Mouse (Mus musculus): ENCODE results near the gene B630019K06Rik. TPM values are rescaled to one million over a fixed set of nuclear protein-coding genes. Genes with fewer than 3 reads are reported as not detected.
"Not testable (repeated sequence)": the region's sequence is repeated elsewhere in the genome, so short reads cannot be mapped to it uniquely, and the experiment has no call there.

Gene B630019K06Rik
- total RNA-seq (2021) = 10 to 100 TPM; 24.0 to 26.4 TPM
- long read RNA-seq, transcript B630019K06Rik-201 (1 exons, 2,583 nt) = major isoform, 32 of 32 reads
- long read RNA-seq, partial matches to known transcripts = 0 of 32 reads
- long read RNA-seq, other reads (novel, unspliced or antisense) = 0 of 32 reads

DNA sequence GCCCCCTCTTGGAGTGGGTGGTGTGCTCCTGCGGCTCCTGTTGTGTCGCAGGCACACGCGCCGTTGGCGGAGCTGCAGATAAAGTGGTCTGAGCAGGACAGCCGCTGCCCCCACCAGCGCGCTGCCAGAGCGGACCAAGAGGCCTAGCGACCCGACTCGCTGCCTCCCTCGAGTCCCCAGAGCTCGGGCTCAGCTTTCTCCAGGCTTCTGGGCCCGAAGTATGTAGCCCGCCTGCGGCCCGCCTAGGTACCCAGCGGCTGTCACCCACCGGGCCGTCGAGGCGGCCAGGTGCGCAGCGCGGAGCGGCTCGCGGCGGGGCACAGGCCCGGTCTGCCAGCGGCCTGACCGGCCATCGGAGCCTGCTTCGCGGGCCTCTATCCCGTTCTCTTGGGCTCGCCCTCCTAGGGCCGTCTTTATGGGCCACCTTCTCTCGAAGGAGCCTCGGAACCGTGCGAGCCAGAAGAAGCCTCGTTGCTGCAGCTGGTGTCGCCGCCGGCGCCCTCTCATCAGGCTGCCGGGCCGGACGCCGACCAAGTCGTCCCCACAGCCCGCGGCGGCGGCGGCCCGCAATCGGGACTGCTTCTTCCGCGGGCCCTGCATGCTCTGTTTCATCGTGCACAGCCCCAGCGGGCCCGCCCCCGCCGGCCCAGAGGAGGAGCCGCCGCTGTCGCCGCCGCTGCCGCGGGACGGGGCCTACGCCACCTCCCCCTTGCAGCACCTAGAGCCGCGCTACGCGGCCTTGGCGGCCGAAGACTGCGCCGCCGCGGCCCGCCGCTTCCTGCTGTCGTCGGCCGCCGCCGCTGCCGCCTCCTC, at the start of gene B630019K06Rik:
Gene B630019K06Rik, plus strand, starts transcription at position 40 of the 813 bp plus-strand sequence.
- peak; percentile 29 to 57 for DNase-seq (ENCODE audit: low spot score in 2 of 2)

DNA sequence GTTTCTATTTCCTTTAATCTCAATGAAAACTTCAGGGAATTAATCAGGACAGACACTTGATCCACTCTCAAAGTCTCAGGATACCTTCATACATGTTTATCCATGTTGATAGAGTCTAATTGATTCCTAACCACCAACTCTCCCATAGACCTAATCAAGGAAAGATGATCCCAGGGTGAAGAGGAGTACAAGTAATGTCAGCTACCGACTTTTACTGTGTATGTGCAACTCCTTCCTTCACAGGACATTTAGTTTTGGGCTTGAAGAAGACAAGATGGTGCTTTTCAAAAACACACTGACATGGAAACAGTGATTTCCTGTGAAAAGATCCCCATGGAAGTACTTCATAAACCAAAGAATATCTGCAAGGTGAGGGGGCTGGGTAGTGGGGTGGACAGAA, 48.5 kb upstream of the B630019K06Rik start, which contains the start of gene Gm6592:
Gene Gm6592, plus strand, starts transcription at position 301 of the 400 bp plus-strand sequence.
- no peak for DNase-seq (ENCODE audit: low spot score in 2 of 2)

DNA sequence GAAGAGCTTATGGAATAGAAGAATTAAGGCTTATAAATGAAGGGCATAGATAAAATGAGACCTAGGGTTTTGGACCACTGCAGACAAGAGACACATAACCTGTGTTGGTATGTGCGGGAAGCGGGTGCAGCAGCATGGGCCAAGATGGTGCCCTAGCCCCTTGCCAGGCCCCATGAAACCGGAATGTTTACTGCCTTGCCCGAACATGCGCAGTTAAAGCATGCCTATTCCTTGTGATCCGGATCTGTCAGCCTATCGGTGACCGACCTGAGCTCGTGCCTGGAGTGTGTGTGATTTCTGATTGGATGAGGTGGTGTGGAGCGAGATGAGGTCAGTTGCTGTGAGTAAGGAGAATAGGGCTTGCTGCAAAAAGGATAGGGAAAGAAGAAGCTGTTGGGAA, 39.7 kb upstream of the B630019K06Rik start:
- no peak for DNase-seq (ENCODE audit: low spot score in 2 of 2)

DNA sequence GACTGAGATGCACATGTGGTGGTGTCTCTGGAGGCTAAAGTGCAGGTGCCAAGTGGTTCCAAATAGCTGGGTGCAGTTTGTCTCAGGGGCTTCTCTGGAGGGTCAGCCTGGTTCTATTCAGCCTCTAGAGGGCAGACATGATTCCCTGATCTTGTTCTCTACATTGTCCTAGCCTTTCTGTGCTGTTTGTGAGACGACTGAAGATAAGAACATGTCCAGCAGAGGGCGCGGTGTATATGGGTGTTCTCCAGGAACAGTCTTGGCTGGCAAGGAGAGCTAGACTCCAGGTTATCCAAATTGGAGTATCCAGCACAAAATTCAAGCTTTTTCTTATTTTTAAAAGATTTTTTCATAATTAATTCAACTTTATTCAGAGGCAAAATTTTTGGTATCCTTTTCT, 27.9 kb upstream of the B630019K06Rik start:
- DNase-seq (ENCODE audit: low spot score in 2 of 2) = peak; percentile 63 to 74

DNA sequence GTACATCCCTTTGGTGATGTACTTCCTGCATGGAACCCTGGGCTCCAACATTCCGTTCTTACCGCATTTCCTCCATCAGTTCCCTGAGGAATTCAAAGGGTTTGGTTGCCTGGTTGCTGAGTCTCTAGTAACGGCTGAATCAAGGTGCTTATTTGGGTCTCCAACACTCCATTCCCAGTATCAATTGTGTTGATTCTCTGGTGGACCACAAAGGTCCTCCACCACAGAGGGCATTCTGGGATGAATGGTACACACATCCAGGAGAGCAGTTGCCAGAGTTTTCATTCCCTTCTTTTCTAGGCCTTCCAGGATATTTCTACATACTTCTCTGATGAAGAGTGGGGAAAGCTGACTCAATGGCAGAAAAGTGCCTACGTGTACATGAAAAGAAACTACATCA, 18.2 kb upstream of the B630019K06Rik start, which contains the start of gene Gm5751:
Gene Gm5751, plus strand, starts transcription at position 301 of the 400 bp plus-strand sequence.
- not testable (repeated sequence) for DNase-seq (ENCODE audit: low spot score in 2 of 2)

DNA sequence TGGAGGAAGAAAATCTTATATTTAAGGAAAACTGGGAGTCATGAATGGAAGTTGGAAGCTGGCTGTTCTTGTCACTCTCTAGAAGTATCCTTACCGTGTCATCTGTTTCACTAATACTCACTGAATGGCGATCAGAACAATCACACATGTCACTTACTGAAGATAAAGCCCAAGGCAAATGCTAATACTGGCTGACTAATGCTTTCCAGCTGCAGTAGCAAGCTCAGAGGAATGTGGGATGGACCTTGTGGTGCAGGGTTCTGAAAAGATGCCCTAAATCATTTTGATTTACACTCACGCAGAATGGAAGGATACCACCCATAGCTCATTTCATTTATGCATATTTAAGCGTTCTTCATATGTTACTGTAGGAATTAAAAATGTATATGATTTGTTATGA, 7.8 kb upstream of the B630019K06Rik start:
- DNase-seq (ENCODE audit: low spot score in 2 of 2) = no peak

DNA sequence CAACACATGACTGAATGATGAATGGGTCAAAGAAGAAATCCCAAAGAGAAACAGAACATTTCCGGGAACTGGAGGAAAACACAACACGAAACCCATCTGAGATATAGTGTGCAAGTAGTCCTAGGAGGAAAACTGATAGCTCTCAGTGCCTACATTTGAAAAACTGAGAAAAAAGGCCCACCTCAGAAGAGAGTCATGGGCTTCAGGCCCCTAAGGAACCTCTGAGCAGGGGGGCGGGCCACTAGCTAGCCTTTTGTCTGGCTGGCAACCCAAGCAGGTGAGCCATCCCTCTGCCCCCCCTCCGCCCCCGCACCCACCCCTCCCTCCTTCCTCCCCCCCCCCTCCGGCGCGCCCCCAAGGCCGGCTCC, 223 bp upstream of the B630019K06Rik start:
- no peak for DNase-seq (ENCODE audit: low spot score in 2 of 2)

DNA sequence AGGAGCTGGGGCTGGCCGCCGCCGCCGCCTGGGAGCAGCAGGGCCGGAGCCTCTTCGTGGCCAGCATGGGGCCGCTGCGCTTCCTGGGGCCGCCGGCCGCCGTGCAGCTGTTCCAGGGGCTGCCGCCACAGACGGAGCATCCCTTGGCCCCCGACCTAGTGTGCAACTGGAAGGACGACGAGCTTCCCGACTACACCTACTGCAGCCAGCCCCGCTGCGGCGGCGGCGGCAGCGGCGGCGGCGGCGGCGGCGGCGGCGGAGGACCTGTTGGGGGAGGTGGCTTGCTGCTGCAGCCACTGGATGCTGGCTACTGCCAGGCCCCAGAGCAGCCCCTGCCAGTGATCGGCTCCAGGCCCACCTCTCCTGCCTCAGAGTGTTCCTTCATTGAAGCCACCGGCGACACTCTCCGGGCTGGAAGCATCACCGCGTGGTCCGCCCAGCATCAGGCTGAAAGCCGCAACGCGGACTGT, 1.0 kb downstream of the B630019K06Rik start:
- DNase-seq (ENCODE audit: low spot score in 2 of 2) = peak; percentile 36 to 39

DNA sequence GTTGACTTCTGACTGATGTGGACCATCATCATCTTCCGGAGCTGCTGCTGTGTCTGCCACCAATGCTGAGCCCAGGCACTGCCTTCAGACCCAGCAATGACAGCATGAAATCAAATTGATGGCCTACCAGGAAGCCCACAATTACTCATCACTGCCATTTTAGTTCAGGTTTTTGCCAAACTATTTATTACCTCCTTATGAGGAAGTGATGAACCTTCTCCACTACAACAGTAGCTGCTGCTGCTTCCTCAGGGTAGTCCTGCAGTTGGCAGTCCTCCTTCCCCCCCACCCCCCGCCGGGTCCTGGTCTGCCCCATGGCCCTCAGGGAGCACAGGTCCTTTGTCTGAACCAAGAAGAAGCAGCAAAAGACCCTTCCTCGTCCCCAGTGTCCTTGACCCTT, 8.6 kb downstream of the B630019K06Rik start:
- no peak for DNase-seq (ENCODE audit: low spot score in 2 of 2)

DNA sequence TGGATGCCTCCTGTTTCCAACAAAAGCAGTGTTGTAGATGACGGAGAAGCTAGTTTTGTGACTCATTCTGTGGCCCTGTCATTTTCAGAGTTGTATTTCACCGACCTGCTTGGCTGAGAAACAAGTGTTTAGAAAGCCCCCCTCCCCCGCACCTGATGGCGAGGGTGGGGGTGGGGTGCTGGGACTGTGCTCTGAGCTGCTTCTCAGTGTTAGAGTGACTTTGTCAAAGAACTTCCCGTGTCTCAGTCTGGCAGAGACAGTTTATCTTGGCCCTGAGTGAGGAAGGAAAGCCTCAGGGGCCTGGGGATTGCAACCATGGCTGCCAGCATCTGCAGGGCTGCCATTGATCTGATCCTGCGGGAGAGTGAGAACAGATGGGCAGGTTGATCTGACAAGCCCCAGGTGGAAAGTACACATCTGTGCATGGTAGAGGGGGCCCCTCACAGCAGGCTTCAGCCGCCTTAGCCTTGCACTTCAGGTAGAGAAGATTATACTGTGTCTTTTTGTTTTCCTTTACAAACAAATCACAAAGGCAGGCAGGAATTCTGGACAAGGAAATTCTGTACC, 9.8 kb downstream of the B630019K06Rik start:
- DNase-seq (ENCODE audit: low spot score in 2 of 2) = peak in 1 of 2 experiments; percentile 5

DNA sequence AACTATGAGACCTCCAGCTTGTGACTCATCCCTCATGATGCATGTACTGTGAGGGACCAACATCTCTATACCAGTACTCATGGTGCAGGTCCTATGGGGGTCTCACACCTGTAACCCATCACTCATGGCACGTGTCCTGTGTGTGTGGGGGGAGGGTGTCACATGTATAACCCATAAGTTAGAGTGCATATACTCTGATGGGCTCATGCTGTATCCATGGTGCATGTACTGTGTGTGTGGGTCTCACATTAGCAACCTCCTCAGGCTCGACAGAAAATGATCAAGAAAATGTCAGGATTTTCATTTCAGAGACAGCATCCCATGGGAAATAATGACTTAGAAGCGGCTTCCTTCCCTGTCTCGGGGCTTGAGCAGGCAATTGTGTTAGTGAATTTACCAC, 28.9 kb downstream of the B630019K06Rik start:
- DNase-seq (ENCODE audit: low spot score in 2 of 2) = no peak

DNA sequence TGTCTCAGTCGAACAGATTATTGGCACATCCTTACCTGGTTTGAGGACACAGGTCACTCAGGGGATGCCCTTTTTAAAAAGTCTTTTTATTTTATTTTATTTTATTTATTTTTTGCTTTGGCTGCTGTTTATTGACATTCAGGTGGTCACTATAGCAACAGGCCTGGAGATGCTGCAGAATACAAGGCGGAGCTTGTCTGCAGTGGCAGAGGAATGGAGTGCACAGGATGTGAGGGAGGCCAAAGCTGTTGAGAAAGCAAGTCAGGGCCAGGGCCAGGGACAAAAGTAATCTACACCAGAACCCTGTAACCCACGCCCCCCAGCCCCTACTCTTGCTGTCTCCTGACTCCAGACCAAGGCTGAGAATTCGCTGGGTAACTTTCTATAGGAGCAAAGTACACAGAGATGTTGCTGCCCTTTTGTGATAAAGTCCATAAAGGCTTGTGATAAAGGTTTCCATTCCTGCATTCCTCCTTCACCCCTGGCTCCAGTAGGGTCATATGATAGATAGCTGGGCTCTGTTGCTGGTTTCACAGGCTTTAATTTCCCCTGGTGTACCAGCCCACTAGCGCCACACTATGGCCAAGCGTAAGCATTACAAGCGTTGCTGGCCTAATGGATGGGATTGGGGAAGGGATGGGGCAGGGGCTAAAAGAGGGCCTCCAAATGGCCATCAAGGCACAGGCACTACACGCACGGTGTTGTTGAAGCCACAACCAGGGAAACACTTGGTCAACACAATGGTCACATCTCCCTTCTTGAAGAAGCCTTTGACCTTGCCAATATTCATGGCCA, 29.8 kb downstream of the B630019K06Rik start:
- peak; percentile 26 to 29 for DNase-seq (ENCODE audit: low spot score in 2 of 2)

DNA sequence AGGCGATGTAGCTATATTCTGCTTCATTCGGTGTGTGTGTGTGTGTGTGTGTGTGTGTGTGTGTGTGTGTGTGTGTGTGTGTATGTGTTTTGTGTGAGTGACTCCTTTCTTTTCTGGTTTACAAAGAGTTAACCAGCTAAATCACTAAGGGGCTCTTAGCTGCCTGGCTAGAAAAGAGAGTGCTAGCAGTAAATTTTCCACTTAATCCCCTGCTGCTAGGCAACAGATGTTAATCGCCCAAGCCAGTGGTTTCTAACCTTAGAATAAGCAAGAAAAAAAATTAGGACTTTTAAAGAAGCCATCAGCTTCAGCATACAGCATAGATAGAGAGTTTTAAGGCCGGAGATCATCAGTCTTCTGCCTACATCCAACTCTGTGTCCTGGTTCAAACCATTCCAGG, 35.1 kb downstream of the B630019K06Rik start:
- DNase-seq (ENCODE audit: low spot score in 2 of 2) = no peak

DNA sequence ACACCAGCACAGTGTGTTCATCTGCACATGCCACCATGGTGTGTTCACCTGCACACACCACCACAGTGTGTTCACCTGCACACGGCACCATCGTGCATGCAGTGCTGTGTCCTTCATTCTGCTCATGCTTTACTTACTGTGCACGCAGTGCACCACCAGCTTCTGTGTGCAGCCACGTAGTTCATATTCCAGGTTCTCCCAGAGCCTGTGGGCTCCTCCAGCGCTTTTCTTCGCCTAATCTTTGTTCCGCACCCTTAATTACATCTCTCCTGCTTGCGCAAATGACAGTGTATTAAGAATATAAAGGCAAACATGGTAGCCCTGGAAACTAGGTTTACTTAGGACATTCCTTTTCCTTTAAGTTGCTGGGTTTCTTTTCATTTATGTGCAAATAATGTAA, 51.9 kb downstream of the B630019K06Rik start:
- no peak for DNase-seq (ENCODE audit: low spot score in 2 of 2)

Other genes starting within 250 kb of the B630019K06Rik start
- not detected for gene Ssxb8, start 201.5 kb upstream of the B630019K06Rik start, total RNA-seq (2021)
- gene Ssx9, start 143.9 kb upstream of the B630019K06Rik start, total RNA-seq (2021) = not detected
- gene Ssxb5, start 88.7 kb upstream of the B630019K06Rik start, total RNA-seq (2021) = not detected
- not detected for gene Gm6592, start 48.4 kb upstream of the B630019K06Rik start, total RNA-seq (2021)
- gene Gm5751, start 18.1 kb upstream of the B630019K06Rik start, total RNA-seq (2021) = not detected
- not detected for gene Fthl17b, start 70.6 kb downstream of the B630019K06Rik start, total RNA-seq (2021)
- not detected for gene Fthl17c, start 84.2 kb downstream of the B630019K06Rik start, total RNA-seq (2021)
- not detected for gene Fthl17d, start 94.4 kb downstream of the B630019K06Rik start, total RNA-seq (2021)
- not detected for gene Fthl17e, start 141.1 kb downstream of the B630019K06Rik start, total RNA-seq (2021)
- not detected for gene Fthl17f, start 170.6 kb downstream of the B630019K06Rik start, total RNA-seq (2021)
- not detected for gene 4930402K13Rik, start 212.2 kb downstream of the B630019K06Rik start, total RNA-seq (2021)